Mouse (Mus musculus) kidney, embryonic 14.5 days (tissue): ENCODE measurements around the gene Gper1. TPM values are rescaled to one million over a fixed set of nuclear protein-coding genes. Genes with fewer than 3 reads are reported as not detected.
A peak's percentile ranks its signal among the peaks of the same experiment; 100 is the strongest.

Experiments used
- ATAC-seq: fragments of 200-750 bp; cut with Nextera tagmentation; 2 replicates; pipeline ENCODE4 v1.8.0; 2017; ENCODE audit warnings: moderate number of reproducible peaks, mild to moderate bottlenecking, moderate TSS enrichment, moderate library complexity; ENCODE audit not compliant: low FRiP score, low TSS enrichment
- H3K27ac ChIP-seq: fragments of 300-500 bp; sonication (generic); 2 replicates; pipeline ENCODE4 v1.5.1; 2014; ENCODE audit warnings: low read depth, mild to moderate bottlenecking, low read length, moderate library complexity, mixed read lengths
- H3K27me3 ChIP-seq: fragments of 300-500 bp; sonication (generic); 2 replicates; pipeline ENCODE4 v1.6.1; 2014; ENCODE audit warnings: mild to moderate bottlenecking, low read length; ENCODE audit not compliant: control insufficient read depth, insufficient read depth
- H3K36me3 ChIP-seq: fragments of 300-500 bp; sonication (generic); 2 replicates; pipeline ENCODE4 v1.6.1; 2014; ENCODE audit warnings: low read length, mixed read lengths; ENCODE audit not compliant: control insufficient read depth, insufficient read depth
- H3K4me1 ChIP-seq: fragments of 300-500 bp; sonication (generic); 2 replicates; pipeline ENCODE4 v1.6.1; 2014; ENCODE audit warnings: low read length, mixed read lengths; ENCODE audit not compliant: control insufficient read depth, insufficient read depth
- H3K4me2 ChIP-seq: fragments of 300-500 bp; sonication (generic); replicated peaks from 2 replicates; pipeline ENCODE4 v1.6.1; 2014; ENCODE audit warnings: low read depth, mild to moderate bottlenecking, low read length
- H3K4me3 ChIP-seq: fragments of 300-500 bp; sonication (generic); 2 replicates; pipeline ENCODE4 v1.5.1; 2014; ENCODE audit warnings: mild to moderate bottlenecking, low read length
- H3K9ac ChIP-seq: fragments of 300-500 bp; sonication (generic); 2 replicates; pipeline ENCODE4 v1.6.1; 2014; ENCODE audit warnings: low read depth, mild to moderate bottlenecking, low read length, moderate library complexity
- H3K9me3 ChIP-seq: fragments of 300-500 bp; sonication (generic); 2 replicates; pipeline ENCODE4 v1.6.1; 2016; ENCODE audit warnings: low read length; ENCODE audit not compliant: control insufficient read depth
- WGBS: fragments of 180-500 bp; shearing (Covaris S2); extraction: QIAGEN DNeasy Blood & Tissue Kit; methylation state at CpG from one replicate; pipeline ENCODE4 v1.1.7; 2014; 5-methylcytosine and 5-hydroxymethylcytosine counted together
- polyA plus RNA-seq: library from polyadenylated mRNA; unstranded; fragments of >200 nt; fragmentation: Nextera tagmentation; extraction: Ambion mirVana; gene quantifications from 2 replicates; pipeline ENCODE4 v1.2.1, GENCODE M21; 2014

Gper1 gene
- polyA plus RNA-seq, 1 experiment from 2014 or later, result 3.4 TPM

- no peak for ATAC-seq
- H3K27ac ChIP-seq, result peak overlapping the region; percentile 4; the same call in 1 of the 2 replicates
- H3K4me3 ChIP-seq, result no peak overlapping the region
- H3K4me1 ChIP-seq, result peaks cover 20% of the 10 kb centered on the region; the same call in 1 of the 2 replicates
- no peak overlapping the region for H3K4me2 ChIP-seq
- H3K36me3 ChIP-seq, result no peaks in the 10 kb centered on the region
- H3K9me3 ChIP-seq, result no peaks in the 10 kb centered on the region
- no peak overlapping the region for H3K9ac ChIP-seq
- H3K27me3 ChIP-seq, result no peaks in the 10 kb centered on the region
- WGBS, result 51% methylated on average over 7 of the region's 7 CpGs
Measured at GRCm38 (mm10) chr5:139405478-139405877, 17.5 kb upstream of the Gper1 start.

- Histone ChIP-seq H3K36me3 (no peaks in the 10 kb centered on the region), H3K9me3 (no peaks in the 10 kb centered on the region), H3K27ac (0 out of 2 replicates have a peak overlapping the region, but pooled peaks have one; percentile 4), H3K4me3 (no peak overlapping the region), H3K27me3 (no peaks in the 10 kb centered on the region), H3K4me2 (no peak overlapping the region), H3K9ac (no peak overlapping the region), H3K4me1 (peaks cover 20% of the 10 kb centered on the region; the same call in 1 of the 2 replicates)
- WGBS, result 83% methylated on average over 3 of the region's 3 CpGs
- no peak for ATAC-seq
Measured at GRCm38 (mm10) chr5:139405953-139406352, 17.0 kb upstream of the Gper1 start.

- 85% methylated on average over 14 of the region's 14 CpGs for WGBS
- Histone ChIP-seq H3K4me3 (no peak overlapping the region), H3K36me3 (no peaks in the 10 kb centered on the region), H3K9ac (no peak overlapping the region), H3K27ac (no peak overlapping the region), H3K27me3 (no peaks in the 10 kb centered on the region), H3K4me2 (no peak overlapping the region), H3K4me1 (peaks cover 23% of the 10 kb centered on the region), H3K9me3 (no peaks in the 10 kb centered on the region)
- ATAC-seq, result no peak
Measured at GRCm38 (mm10) chr5:139407121-139407885, 15.6 kb upstream of the Gper1 start.

DNA sequence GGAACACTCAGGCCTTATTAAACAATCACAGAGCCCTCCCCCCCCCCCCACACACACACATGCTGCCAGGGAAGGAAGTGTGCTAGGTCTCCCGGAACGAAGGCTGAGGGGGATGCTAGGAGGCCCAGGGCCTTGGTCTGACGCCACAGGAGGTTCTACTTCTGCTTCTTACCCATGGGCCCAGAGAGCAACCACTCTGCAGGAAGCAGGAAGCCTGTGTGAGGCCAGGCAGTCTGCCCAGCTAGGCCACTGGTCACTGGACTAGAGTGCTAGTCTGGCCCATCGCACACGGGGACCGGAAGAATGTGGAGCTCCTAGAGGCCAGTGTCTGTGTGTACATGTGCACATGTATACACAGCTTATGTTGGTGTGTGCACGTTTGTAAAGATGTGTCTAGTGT is 14.4 kb upstream of the Gper1 start:
- Histone ChIP-seq H3K9ac (no peak overlapping the region), H3K4me1 (peaks cover 28% of the 10 kb centered on the region), H3K36me3 (no peaks in the 10 kb centered on the region), H3K27ac (peak overlapping the region; percentile 30; the same call in 1 of the 2 replicates), H3K4me2 (no peak overlapping the region), H3K4me3 (no peak overlapping the region), H3K9me3 (no peaks in the 10 kb centered on the region), H3K27me3 (no peaks in the 10 kb centered on the region)
- WGBS, result 70% methylated on average over 7 of the region's 7 CpGs
- no peak for ATAC-seq

GRCm38 (mm10) chr5:139409412-139409811 is 13.5 kb upstream of the Gper1 start:
- Histone ChIP-seq H3K9me3 (no peaks in the 10 kb centered on the region), H3K27ac (no peak overlapping the region), H3K27me3 (no peaks in the 10 kb centered on the region), H3K4me1 (peaks cover 33% of the 10 kb centered on the region), H3K36me3 (no peaks in the 10 kb centered on the region), H3K9ac (no peak overlapping the region), H3K4me3 (no peak overlapping the region), H3K4me2 (no peak overlapping the region)
- WGBS, result 76% methylated on average over 12 of the region's 12 CpGs
- ATAC-seq, result no peak; the same call in 1 of the 2 replicates

DNA sequence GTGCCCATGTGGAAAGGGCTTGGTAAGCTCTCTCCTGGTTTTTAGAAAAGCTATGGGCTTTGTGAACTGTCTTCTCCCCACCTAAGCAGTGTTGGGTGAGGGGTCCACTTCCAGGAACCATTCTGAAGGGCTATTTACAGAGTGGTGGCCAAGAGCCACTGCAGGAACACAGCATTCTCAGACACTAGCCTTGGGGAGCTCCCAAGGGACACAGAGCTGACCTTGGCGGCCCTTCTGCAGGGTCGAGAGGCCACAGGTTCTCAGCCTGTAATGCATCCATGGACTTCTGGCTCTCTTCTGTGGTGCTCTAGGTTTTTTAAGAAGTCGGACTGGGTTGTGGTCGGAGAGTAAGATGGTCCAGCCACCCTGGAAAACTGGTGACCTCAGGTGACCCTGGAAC is 12.9 kb upstream of the Gper1 start:
- H3K27ac ChIP-seq, result no peak overlapping the region
- ATAC-seq, result no peak
- H3K27me3 ChIP-seq, result no peaks in the 10 kb centered on the region
- H3K4me1 ChIP-seq, result peaks cover 28% of the 10 kb centered on the region; the same call in 1 of the 2 replicates
- no peaks in the 10 kb centered on the region for H3K36me3 ChIP-seq
- WGBS, result 77% methylated on average over 4 of the region's 4 CpGs
- no peaks in the 10 kb centered on the region for H3K9me3 ChIP-seq
- H3K4me3 ChIP-seq, result no peak overlapping the region
- no peak overlapping the region for H3K4me2 ChIP-seq
- no peak overlapping the region for H3K9ac ChIP-seq

DNA sequence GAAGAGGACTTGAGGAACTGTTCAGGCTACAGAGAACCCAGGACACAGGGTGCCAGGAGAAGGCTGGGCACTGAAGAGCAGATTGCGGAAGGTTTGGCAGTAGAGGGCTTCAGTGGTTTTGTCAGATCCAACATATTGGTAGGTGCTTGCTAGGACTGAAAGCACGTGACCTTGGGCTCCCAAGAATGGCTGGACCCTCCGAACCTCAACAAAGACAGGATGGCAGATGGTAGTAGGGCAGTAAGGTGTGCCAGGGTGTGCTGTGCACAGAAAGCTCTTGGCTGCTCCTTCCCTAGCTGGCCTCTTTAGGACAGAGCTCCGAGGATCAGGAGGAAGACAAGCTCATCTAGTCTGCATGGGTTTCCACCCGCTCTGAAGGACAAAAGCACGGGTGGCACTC is 11.8 kb upstream of the Gper1 start:
- WGBS, result 91% methylated on average over 6 of the region's 6 CpGs
- no peaks in the 10 kb centered on the region for H3K27me3 ChIP-seq
- peaks cover 28% of the 10 kb centered on the region; the same call in 1 of the 2 replicates for H3K4me1 ChIP-seq

GRCm38 (mm10) chr5:139411665-139412314 is 11.2 kb upstream of the Gper1 start:
- Histone ChIP-seq H3K9ac (no peak overlapping the region), H3K27me3 (no peaks in the 10 kb centered on the region), H3K9me3 (no peaks in the 10 kb centered on the region), H3K4me3 (no peak overlapping the region), H3K4me1 (peaks cover 28% of the 10 kb centered on the region; the same call in 1 of the 2 replicates), H3K27ac (no peak overlapping the region), H3K36me3 (no peaks in the 10 kb centered on the region), H3K4me2 (no peak overlapping the region)
- WGBS, result 46% methylated on average over 15 of the region's 15 CpGs
- ATAC-seq, result peak; percentile 21; the same call in 1 of the 2 replicates

More for the DNA sequence above, 11.8 kb upstream of the Gper1 start:
- no peak overlapping the region for H3K4me2 ChIP-seq
- no peak overlapping the region for H3K4me3 ChIP-seq
- no peaks in the 10 kb centered on the region for H3K36me3 ChIP-seq
- no peak for ATAC-seq
- no peak overlapping the region for H3K27ac ChIP-seq
- no peaks in the 10 kb centered on the region for H3K9me3 ChIP-seq
- H3K9ac ChIP-seq, result no peak overlapping the region

- no peak overlapping the region for H3K9ac ChIP-seq
- H3K27ac ChIP-seq, result no peak overlapping the region
Measured at GRCm38 (mm10) chr5:139413545-139413944, 9.4 kb upstream of the Gper1 start.

More at GRCm38 (mm10) chr5:139413545-139413944, 9.4 kb upstream of the Gper1 start:
- H3K4me1 ChIP-seq, result peaks cover 19% of the 10 kb centered on the region; the same call in 1 of the 2 replicates
- no peak overlapping the region for H3K4me3 ChIP-seq
- no peaks in the 10 kb centered on the region for H3K36me3 ChIP-seq
- no peak for ATAC-seq
- 48% methylated on average over 4 of the region's 4 CpGs for WGBS
- no peaks in the 10 kb centered on the region for H3K9me3 ChIP-seq
- H3K27me3 ChIP-seq, result no peaks in the 10 kb centered on the region
- H3K4me2 ChIP-seq, result no peak overlapping the region
